Mouse (Mus musculus) forebrain, embryonic 15.5 days (tissue): ENCODE results near the gene Ripply1. TPM values are rescaled to one million over a fixed set of nuclear protein-coding genes. Genes with fewer than 3 reads are reported as not detected.
A peak's percentile ranks its signal among the peaks of the same experiment; 100 is the strongest.

Experiments
- ATAC-seq: fragments of 200-750 bp; cut with Nextera tagmentation; replicated peaks from 2 replicates; pipeline ENCODE4 v1.8.0; 2017; ENCODE audit warnings: mild to moderate bottlenecking, moderate TSS enrichment, moderate library complexity
- H3K27ac ChIP-seq: fragments of 300-500 bp; sonication (generic); replicated peaks from 2 replicates; pipeline ENCODE4 v1.5.1; 2015; ENCODE audit warnings: mild to moderate bottlenecking, inconsistent platforms
- H3K27me3 ChIP-seq: fragments of 300-500 bp; sonication (generic); 2 replicates; pipeline ENCODE4 v1.6.1; 2015; ENCODE audit warnings: inconsistent platforms
- H3K36me3 ChIP-seq: fragments of 300-500 bp; sonication (generic); 2 replicates; pipeline ENCODE4 v1.6.1; 2015; ENCODE audit warnings: mild to moderate bottlenecking, inconsistent platforms
- H3K4me1 ChIP-seq: fragments of 300-500 bp; sonication (generic); 2 replicates; pipeline ENCODE4 v1.6.1; 2015; ENCODE audit warnings: inconsistent platforms
- H3K4me2 ChIP-seq: fragments of 300-500 bp; sonication (generic); replicated peaks from 2 replicates; pipeline ENCODE4 v1.6.1; 2015; ENCODE audit warnings: mild to moderate bottlenecking, inconsistent platforms
- H3K4me3 ChIP-seq: fragments of 300-500 bp; sonication (generic); 2 replicates; pipeline ENCODE4 v1.5.1; 2015; ENCODE audit warnings: mild to moderate bottlenecking, inconsistent platforms
- H3K9ac ChIP-seq: fragments of 300-500 bp; sonication (generic); replicated peaks from 2 replicates; pipeline ENCODE4 v1.6.1; 2015; ENCODE audit warnings: mild to moderate bottlenecking, inconsistent platforms
- H3K9me3 ChIP-seq: fragments of 300-500 bp; sonication (generic); 2 replicates; pipeline ENCODE4 v1.6.1; 2016; ENCODE audit warnings: inconsistent platforms
- WGBS: fragments of 180-500 bp; shearing (Covaris S2); methylation state at CpG from one replicate; pipeline ENCODE4 v1.1.7; 2015; ENCODE audit warnings: mixed read lengths; 5-methylcytosine and 5-hydroxymethylcytosine counted together
- polyA plus RNA-seq: library from polyadenylated mRNA; unstranded; fragments of >200 nt; fragmentation: Nextera tagmentation; extraction: Ambion mirVana; gene quantifications from 2 replicates; pipeline ENCODE4 v1.2.1, GENCODE M21; 2015

Ripply1 gene
- not detected in 2 replicates for polyA plus RNA-seq

DNA sequence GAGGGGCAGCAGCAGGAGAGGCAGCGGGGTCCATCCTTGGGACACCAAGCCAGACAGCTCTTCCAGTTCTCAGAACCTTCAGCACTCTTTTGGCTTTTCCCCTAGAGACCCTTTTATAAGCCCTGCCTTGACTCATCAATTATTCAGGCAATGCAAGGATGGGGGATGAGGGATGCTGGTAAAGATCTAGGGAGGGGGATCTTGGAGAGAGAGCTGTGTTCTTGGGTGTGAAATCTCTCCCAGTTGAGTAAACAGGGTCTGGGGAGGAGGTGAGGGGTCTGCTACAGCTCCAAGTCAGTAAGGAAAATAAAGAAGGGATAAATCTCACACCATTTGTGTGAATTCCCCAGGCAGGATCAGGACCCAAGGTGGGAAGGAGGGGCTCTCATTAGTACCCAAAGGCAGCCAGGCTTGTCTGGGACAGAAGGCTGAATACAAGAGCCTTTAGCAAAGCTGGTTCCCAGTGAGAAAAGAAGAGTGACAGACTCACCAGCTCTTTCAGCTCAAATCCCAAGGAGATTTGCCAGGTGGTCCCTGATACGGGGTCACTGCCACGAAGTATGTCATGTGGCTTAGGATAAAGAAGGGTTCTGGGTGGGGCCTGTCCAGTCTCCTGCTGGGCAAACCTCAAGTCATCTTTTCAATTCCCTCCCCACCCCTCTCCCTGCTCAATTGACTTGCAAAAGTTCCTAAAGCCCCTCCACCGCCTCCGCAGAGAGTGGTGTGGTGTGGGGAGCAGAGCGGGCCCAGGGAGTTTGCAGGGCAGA is at the start of gene Ripply1:
Gene Ripply1, minus strand, starts transcription at position 76 of the 767 bp plus-strand sequence.
- no peak within 1 kb of the TSS for H3K4me2 ChIP-seq
- ATAC-seq = peak; percentile 63; the same call in 1 of the 2 replicates
- H3K36me3 ChIP-seq = no peaks in the 10 kb centered on the region
- H3K9me3 ChIP-seq = no peaks in the 10 kb centered on the region
- no peaks in the 10 kb centered on the region for H3K4me1 ChIP-seq
- no peak within 1 kb of the TSS for H3K27ac ChIP-seq
- H3K4me3 ChIP-seq = no peak within 1 kb of the TSS
- no peaks in the 10 kb centered on the region for H3K27me3 ChIP-seq
- 30% methylated on average over 6 of the region's 6 CpGs for WGBS
- no peak within 1 kb of the TSS for H3K9ac ChIP-seq

DNA sequence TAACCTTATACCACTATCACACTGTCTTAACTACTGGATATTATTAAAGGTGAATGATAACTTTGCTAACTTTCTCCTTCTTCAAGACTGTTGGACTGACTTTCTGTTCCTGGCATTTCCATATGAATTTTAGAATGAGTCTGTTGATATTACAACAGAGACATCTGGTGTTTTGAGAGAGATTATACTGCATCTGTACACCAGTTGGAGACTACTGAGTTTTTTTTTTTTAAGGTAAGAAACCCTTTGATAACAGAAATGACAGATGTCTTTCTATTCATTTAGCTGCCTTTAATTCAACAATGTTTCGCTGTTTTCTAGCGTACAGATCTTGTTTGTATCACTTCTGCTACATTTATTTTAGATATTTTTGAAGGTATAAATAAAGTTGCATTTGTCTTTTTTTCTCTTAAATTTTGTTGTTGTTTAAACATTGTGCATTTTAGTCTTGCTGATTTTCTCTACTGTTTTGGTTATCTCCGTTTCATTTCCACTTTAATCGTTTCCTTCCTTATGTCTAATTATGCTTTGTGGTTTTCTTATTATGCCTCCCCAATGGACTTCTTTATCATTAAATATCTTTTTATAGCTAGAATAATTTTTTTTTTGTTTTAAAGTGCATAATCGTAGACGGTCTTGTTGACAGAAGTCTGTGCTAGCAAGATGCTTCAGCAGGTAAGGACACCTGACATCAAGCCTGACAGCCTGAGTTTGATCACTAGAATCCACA is 46.4 kb upstream of the Ripply1 start:
- H3K36me3 ChIP-seq = no peaks in the 10 kb centered on the region
- WGBS = 83% methylated on average over 6 of the region's 6 CpGs
- no peak for ATAC-seq

DNA sequence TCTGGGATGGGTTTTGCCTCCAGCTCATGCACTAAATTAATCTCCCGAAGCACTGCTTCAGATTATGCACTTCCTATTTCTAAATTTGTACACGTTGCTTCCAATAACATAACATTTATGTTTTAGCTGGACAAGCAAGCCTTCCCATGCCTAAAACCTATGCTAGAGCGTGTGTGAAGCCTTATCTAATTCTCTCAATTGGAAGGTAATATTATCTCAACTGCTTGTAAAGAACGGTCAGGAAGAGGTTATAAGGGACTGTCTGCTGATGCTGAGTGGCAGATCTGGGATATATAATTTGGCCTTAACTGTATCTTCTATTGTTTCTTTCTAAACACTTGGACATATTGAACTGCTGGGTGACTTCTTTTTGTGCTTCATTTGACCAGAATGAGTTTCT is 44.8 kb upstream of the Ripply1 start:
- no peaks in the 10 kb centered on the region for H3K27me3 ChIP-seq
- H3K4me1 ChIP-seq = no peaks in the 10 kb centered on the region
- H3K4me3 ChIP-seq = no peak overlapping the region
- ATAC-seq = no peak
- H3K9me3 ChIP-seq = no peaks in the 10 kb centered on the region
- H3K36me3 ChIP-seq = no peaks in the 10 kb centered on the region
- H3K4me2 ChIP-seq = no peak overlapping the region
- no peak overlapping the region for H3K9ac ChIP-seq
- 90% methylated on average over 4 of the region's 4 CpGs for WGBS
- H3K27ac ChIP-seq = no peak overlapping the region

More for the DNA sequence above, 46.4 kb upstream of the Ripply1 start:
- H3K9ac ChIP-seq = no peak overlapping the region
- H3K4me3 ChIP-seq = no peak overlapping the region
- H3K27me3 ChIP-seq = no peaks in the 10 kb centered on the region
- H3K4me2 ChIP-seq = no peak overlapping the region
- H3K9me3 ChIP-seq = no peaks in the 10 kb centered on the region
- H3K27ac ChIP-seq = no peak overlapping the region
- H3K4me1 ChIP-seq = no peaks in the 10 kb centered on the region

DNA sequence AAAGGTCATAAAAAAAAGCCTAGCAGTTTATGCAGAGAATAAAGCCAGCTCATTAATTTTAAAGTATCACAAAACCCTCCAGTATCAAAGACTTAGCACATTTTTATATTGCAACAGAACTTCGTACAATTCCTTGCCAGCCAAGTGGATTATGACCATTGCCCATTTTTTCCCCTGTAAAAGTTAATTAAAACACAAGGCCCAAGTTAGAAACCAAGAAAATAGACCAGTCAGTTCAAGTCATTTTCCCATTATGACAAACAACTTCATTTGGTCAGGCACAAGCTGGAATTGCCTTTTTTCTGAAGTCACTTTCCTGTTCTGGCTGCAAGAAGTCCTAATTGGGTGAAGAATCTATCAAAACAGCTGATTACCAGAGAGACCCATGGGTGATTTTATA is 43.2 kb upstream of the Ripply1 start:
- no peaks in the 10 kb centered on the region for H3K9me3 ChIP-seq
- H3K4me2 ChIP-seq = no peak overlapping the region
- H3K36me3 ChIP-seq = no peaks in the 10 kb centered on the region
- ATAC-seq = no peak
- 88% methylated on average over 1 of the region's 1 CpGs for WGBS
- no peaks in the 10 kb centered on the region for H3K4me1 ChIP-seq
- H3K27ac ChIP-seq = no peak overlapping the region
- H3K27me3 ChIP-seq = no peaks in the 10 kb centered on the region
- H3K4me3 ChIP-seq = no peak overlapping the region
- no peak overlapping the region for H3K9ac ChIP-seq

DNA sequence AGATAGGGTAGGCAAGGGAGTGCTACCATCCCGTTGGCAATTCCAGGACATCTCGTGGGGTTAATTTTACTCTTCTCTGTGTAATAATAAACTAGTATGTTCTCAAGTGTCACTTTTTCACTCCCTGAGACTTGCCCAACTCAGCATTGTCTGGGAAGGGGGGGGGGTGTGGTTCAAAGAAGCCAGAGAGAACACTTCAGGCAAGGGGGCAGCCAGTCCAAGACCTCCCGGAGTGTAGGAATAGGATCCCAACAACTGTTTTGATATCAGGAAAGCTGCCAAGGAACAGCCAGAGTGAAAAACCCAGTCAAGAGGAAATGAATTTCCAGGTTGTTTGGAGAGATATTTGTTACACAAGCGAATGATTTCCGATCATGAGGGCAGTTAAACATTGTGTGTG is 33.0 kb upstream of the Ripply1 start:
- WGBS = 83% methylated on average over 5 of the region's 5 CpGs
- Histone ChIP-seq H3K9me3 (no peaks in the 10 kb centered on the region), H3K36me3 (no peaks in the 10 kb centered on the region), H3K4me3 (no peak overlapping the region), H3K4me1 (no peaks in the 10 kb centered on the region), H3K27me3 (no peaks in the 10 kb centered on the region), H3K27ac (no peak overlapping the region), H3K9ac (no peak overlapping the region), H3K4me2 (no peak overlapping the region)
- ATAC-seq = no peak

DNA sequence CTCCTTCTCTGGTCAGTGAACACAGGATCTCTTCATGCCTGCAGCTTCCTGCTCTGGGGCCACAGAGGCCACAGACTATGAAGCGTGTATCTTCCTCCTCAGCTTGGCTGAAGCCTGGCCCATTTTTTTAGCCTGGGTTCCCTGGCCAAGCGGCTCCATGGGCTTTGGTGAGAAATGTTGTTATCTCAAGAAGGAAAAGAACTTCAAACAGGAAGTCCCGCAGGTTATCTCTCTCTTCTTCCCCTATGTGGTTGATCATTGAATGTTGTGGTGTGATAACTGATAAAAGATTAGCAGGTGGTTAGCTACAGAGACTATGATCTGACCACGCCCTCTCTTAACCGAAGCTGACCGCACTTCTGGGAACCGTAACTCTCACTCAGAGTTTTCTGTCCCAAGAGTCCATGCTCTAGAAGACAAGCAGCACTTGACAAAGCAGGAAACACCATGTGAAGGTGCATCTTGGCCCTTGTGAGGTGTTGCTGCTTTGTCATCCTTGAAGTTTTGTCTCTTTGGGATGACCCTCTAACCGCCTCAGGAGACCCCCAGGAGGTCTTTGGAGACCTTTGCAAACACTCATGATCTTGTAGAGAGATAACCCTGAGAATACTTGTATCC is 32.0 kb upstream of the Ripply1 start:
- WGBS = 93% methylated on average over 8 of the region's 8 CpGs
- Histone ChIP-seq H3K36me3 (no peaks in the 10 kb centered on the region), H3K27me3 (no peaks in the 10 kb centered on the region), H3K4me2 (no peak overlapping the region), H3K9me3 (no peaks in the 10 kb centered on the region), H3K9ac (no peak overlapping the region), H3K27ac (no peak overlapping the region), H3K4me1 (no peaks in the 10 kb centered on the region), H3K4me3 (no peak overlapping the region)
- ATAC-seq = no peak

DNA sequence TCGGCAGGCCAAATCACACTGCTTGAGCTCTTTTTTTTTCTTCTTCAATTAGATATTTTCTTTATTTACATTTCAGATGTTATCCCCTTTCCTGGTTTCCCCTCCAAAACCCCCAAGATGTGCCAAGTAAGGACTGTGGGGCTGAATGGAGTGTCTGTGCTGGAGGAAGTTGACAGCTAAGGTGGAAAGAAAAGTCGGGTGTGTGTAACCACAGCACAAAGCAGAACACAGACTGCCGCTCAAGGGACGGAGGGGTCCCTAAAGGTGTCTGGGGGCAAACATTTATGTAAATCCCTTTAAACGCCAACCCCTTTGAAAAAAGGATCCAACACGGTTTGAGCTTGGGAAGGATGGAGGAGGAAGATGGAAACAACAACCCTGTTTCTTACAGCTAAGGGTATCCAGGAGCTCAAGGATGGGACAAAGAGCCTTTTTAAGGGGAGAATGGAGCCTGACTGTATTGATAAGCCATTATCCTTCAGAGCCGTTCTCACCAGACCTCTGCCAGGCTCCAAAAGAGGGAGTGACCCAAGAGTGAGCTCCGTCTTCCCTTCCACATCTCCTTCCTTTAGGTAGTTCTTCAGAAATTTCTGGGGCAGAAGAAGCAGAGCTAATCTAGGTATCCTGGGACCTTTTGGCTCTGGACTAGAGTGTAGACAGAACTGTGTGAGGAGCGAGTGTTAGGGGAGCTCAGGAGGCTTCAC is 31.3 kb upstream of the Ripply1 start:
- ATAC-seq = no peak
- 80% methylated on average over 9 of the region's 9 CpGs for WGBS
- H3K36me3 ChIP-seq = no peaks in the 10 kb centered on the region
- H3K4me3 ChIP-seq = no peak overlapping the region
- no peaks in the 10 kb centered on the region for H3K27me3 ChIP-seq
- no peaks in the 10 kb centered on the region for H3K9me3 ChIP-seq
- H3K9ac ChIP-seq = no peak overlapping the region
- no peak overlapping the region for H3K27ac ChIP-seq
- no peak overlapping the region for H3K4me2 ChIP-seq
- H3K4me1 ChIP-seq = no peaks in the 10 kb centered on the region

DNA sequence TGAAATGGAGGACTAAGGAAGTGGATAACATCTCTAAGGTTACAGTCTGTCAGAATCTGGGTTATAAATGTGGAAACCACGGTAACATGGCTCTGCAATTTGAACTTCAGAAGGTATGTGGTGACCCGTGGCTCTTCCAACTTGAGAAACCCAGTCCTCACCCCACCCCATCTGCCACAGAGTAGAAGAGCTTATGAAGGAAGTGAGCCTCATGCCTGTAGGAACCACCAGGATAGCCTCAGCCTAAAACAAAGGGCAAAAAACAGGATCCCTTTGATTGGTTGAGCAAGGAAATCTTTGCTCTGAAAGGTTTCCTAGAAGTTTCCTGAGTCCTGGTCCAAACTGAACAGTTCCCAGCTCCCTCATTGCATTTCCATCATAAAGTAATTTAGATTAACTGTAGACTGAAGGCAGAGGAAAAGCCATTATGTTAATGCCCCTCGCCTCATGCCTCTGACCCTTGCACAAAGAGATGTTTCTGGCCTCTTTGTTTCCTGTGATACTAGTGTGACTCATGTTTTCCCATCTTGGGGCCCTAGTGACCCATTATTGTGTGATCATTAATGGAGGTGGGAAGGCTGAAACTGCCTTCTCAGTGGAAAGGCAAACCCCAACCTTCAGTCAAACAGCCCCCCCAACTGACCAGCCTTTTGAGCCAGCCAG is 30.6 kb upstream of the Ripply1 start:
- H3K4me2 ChIP-seq = no peak overlapping the region
- 72% methylated on average over 3 of the region's 3 CpGs for WGBS
- H3K27me3 ChIP-seq = no peaks in the 10 kb centered on the region
- no peaks in the 10 kb centered on the region for H3K36me3 ChIP-seq
- no peak for ATAC-seq
- H3K27ac ChIP-seq = no peak overlapping the region
- H3K4me3 ChIP-seq = no peak overlapping the region
- no peaks in the 10 kb centered on the region for H3K4me1 ChIP-seq
- no peak overlapping the region for H3K9ac ChIP-seq
- H3K9me3 ChIP-seq = no peaks in the 10 kb centered on the region

DNA sequence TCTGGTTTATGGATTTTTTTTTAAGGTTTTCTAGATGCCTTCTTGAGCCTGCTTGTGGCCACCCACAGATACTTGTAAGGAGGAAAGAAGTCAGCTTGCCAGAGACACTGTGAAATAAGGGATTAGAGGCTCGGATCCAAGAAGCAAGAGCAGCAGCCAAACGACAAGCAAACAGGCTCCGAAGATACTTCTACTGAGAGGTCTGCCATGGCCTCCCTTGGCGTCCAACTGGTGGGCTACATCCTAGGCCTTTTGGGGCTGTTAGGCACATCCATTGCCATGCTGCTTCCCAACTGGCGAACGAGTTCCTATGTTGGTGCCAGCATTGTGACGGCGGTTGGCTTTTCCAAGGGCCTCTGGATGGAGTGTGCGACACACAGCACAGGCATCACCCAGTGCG is 26.3 kb upstream of the Ripply1 start:
- Histone ChIP-seq H3K4me3 (no peak overlapping the region), H3K4me1 (no peaks in the 10 kb centered on the region), H3K4me2 (no peak overlapping the region), H3K9me3 (no peaks in the 10 kb centered on the region), H3K27me3 (no peaks in the 10 kb centered on the region), H3K27ac (no peak overlapping the region), H3K9ac (no peak overlapping the region), H3K36me3 (no peaks in the 10 kb centered on the region)
- WGBS = 83% methylated on average over 10 of the region's 10 CpGs
- no peak for ATAC-seq

DNA sequence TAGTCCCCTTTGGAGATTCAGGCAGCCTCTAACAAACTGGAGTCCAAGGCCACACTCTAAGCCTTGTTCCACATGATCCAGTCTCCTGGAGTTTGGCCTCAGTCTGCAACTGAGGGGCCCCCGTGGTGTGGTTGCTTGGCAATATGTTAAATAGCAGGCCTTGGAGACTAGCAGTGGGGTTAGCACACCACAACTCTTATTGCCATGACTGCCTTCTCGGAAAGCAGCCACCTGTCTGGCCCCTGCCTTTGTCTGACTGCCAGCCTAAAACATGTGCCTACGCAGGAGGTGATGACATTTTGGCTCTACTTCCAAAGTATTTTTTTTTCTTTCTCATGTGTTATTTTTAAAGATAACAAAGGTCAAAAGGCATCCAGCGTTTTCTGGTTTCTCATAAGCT is 25.9 kb upstream of the Ripply1 start:
- H3K4me2 ChIP-seq = no peak overlapping the region
- WGBS = 57% methylated on average over 4 of the region's 4 CpGs
- H3K9me3 ChIP-seq = no peaks in the 10 kb centered on the region
- H3K27me3 ChIP-seq = no peaks in the 10 kb centered on the region
- H3K4me1 ChIP-seq = no peaks in the 10 kb centered on the region
- no peaks in the 10 kb centered on the region for H3K36me3 ChIP-seq
- H3K9ac ChIP-seq = no peak overlapping the region
- H3K4me3 ChIP-seq = no peak overlapping the region
- peak; percentile 35; the same call in 1 of the 2 replicates for ATAC-seq
- H3K27ac ChIP-seq = no peak overlapping the region

DNA sequence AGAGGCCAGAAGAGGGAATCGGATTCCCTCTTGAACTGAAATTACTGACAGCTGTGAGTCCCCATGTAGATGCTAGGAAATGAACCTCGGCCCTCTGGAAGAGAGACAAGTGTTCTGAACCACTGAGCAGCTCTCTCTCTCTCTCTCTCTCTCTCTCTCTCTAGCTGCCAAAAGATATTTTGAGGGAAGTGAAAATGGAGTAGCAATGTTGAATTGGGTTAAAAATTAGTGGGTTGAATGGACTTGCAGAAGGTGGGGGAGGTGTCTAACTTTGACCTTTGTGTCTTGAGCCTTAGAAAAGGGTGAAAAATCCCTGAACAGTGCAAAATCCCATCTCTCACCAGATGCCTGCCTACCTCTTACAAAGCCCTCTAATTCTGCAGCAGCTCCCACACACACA is 25.2 kb upstream of the Ripply1 start:
- H3K27ac ChIP-seq = no peak overlapping the region
- no peaks in the 10 kb centered on the region for H3K36me3 ChIP-seq
- H3K9ac ChIP-seq = no peak overlapping the region
- no peaks in the 10 kb centered on the region for H3K27me3 ChIP-seq
- no peaks in the 10 kb centered on the region for H3K9me3 ChIP-seq
- no peaks in the 10 kb centered on the region for H3K4me1 ChIP-seq
- ATAC-seq = no peak
- H3K4me2 ChIP-seq = no peak overlapping the region
- no peak overlapping the region for H3K4me3 ChIP-seq
- 77% methylated on average over 2 of the region's 2 CpGs for WGBS
